Mouse (Mus musculus): ENCODE data around the gene Gtf3c5.

Gene Gtf3c5

DNA sequence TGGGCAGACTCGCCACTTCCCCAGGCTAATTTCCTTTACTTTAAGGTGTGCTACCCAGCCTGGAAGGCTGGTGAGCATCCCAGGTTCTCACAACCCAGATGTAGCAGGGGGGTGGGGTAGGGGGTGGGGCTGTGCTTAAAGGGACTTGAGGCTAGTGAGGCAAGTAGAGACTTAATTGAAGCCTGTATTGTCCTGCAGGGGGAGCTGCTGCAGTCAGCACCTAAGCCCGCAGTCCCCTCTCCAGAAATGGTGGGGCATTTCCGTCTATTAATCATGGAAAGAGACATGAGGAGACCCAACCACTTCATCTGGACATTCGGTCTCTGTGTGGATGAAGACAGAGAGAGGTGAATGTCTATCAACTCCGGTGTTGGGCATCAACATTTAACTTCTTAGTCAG, 32.8 kb upstream of the Gtf3c5 start:
- CTCF ChIA-PET = interaction anchor here (0.6 to 4.1 kb wide), 36 partner anchors 9 to 1468 kb away, joined by 3 to 31 read pairs (median 5); partner anchors contain the start of genes Gtf3c5 (in 2 of the 4) and Tsc1 (in 2 of the 4)
- POLR2A ChIA-PET = interaction anchor here in 3 of 4 experiments (0.7 to 2.5 kb wide), 8 partner anchors 9 to 34 kb away, joined by 3 to 9 read pairs (median 6); partner anchors contain the start of gene Gtf3c5 (in 2 of the 3)

DNA sequence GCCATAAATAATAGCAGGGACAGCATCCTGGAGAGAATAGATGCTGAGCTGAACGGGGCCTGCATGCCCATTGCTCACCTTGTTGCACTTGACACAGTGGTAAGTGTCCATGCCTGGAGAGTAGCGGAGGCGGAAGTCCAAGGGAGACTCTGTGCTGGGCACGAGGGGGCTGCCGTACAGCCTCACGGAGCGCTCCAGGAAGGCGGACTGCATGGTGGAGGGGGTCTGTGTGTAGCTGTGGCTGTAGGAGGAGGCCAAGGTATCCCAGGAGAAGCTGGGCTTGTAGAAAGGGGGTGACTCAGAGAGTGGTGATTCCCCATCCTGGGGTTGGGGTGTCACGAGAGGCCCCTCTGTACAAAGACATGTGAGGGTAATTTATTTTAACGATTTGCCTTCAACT, 30.0 kb upstream of the Gtf3c5 start:
- POLR2A ChIA-PET = interaction anchor here in 3 of 4 experiments (0.6 to 3.4 kb wide), 6 partner anchors 17 to 510 kb away, joined by 3 to 16 read pairs (median 6); partner anchors contain the start of genes Tsc1 (in 2 of the 3) and Gtf3c5 (in 1 of the 3)
- CTCF ChIA-PET = interaction anchor here in 3 of 4 experiments (0.8 to 2.7 kb wide), 5 partner anchors 8 to 14 kb away, joined by 3 to 15 read pairs (median 4); partner anchors contain the start of gene Gfi1b (in 2 of the 3)

DNA sequence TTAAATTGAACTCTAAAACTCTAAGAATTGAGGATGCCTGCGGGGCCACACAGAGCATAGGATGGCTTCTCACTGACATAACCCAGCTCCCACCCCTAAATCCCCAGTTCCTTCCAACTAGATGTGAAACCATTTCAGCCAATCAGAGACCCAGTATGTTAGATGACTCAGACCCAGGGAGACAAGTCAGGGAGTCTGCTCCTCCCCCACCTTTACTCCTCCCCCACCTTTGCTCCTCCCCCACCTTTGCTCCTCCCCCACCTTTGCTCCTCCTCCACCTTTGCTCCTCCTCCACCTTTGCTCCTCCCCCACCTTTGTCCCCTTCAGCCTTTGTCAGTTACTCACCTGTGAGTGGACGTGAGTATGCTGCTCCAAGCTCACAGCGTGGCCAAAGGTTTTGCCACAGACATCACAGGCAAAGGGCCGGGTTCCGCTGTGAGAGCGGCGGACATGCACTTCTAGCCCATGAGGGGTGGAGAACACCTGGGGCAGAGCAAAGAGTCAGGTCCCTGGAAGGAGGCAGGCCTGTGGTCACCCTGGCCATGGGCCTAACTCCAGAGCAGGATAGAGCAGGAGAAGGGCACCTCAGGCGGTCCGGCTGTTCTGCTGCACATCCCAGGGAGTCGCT, 29.0 kb upstream of the Gtf3c5 start:
- ChIA-PET CTCF (interaction anchor here (0.6 to 2.7 kb wide), 13 partner anchors 9 to 431 kb away, joined by 3 to 15 read pairs (median 3); partner anchors contain the start of genes Gfi1b (in 2 of the 4) and Gtf3c5 (in 1 of the 4)), POLR2A (interaction anchor here (0.6 to 3.4 kb wide), 15 partner anchors 15 to 1018 kb away, joined by 3 to 16 read pairs (median 5); partner anchors contain the start of genes Gtf3c5 (in 2 of the 4), Tsc1 (in 2 of the 4), Ddx31 (in 1 of the 4) and Gm10134 (in 1 of the 4))

DNA sequence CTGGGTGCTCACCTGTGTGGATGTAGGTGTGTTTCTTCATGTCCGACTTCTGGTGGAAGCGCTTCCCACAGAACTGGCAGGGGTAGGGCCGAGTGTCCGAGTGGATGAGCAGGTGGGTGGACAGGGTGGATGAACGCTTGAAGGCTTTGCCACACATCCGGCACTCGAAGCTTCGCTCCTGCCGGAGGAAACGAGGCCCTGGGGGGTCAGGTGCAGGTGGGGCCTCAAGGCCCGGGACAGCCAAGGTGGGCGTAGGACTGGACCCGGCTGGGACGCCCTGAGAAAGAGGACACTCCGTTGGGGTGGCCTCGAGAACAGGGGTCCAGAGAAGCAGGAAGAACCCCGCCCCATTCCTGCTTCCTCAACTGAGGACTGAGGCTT, 27.8 kb upstream of the Gtf3c5 start:
- ChIA-PET POLR2A (interaction anchor here in 3 of 4 experiments (1.1 to 3.4 kb wide), 5 partner anchors 29 to 228 kb away, joined by 3 to 16 read pairs (median 9); partner anchors contain the start of genes Tsc1 (in 2 of the 3), Ddx31 (in 1 of the 3), Gtf3c4 (in 1 of the 3) and Gtf3c5 (in 1 of the 3)), CTCF (interaction anchor here in 3 of 4 experiments (0.9 to 2.7 kb wide), 7 partner anchors 10 to 33 kb away, joined by 3 to 15 read pairs (median 4); partner anchors contain the start of gene Gfi1b (in 2 of the 3))

DNA sequence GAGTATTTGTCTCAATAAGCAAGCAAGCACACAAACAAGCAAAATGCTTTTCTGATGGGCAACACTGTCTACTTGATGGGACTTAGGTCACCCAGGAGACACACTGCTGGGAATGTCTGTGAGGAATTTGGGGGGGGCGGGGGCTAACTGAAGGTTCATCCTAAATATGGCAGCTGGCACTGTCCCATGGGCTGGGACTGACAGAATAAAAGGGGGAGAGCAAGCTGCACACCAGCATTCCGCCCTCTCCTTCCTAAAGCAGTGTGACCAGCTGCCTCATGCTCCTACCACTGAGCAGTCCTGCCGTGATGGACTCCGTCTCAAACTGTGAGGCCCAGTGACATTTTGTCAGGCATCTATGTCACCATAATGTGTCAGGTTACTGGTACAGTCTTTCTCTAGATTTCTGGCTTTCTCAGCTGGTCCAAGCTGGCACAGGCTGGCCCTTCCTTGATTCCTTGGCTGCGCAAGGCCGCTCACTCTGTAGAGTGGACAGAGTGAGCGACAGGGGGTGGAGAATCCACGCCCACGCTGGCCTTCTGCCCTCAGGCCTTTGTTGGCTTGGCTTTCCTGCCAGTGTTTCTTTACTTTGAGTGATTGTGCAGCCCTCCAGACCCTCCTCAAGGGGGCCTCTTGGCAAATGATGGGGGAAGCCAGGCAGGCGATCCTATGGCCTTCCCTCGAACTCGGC, 27.3 kb upstream of the Gtf3c5 start:
- ChIA-PET CTCF (interaction anchor here in 3 of 4 experiments (0.7 to 2.7 kb wide), 6 partner anchors 11 to 33 kb away, joined by 3 to 15 read pairs (median 4); partner anchors contain the start of gene Gfi1b (in 2 of the 3)), POLR2A (interaction anchor here in 2 of 4 experiments (0.7 to 3.4 kb wide), 7 partner anchors 9 to 229 kb away, joined by 3 to 16 read pairs (median 5); partner anchors contain the start of genes Gtf3c5 (in 2 of the 2), Ddx31 (in 1 of the 2), Gm10134 (in 1 of the 2) and Gtf3c4 (in 1 of the 2))

DNA sequence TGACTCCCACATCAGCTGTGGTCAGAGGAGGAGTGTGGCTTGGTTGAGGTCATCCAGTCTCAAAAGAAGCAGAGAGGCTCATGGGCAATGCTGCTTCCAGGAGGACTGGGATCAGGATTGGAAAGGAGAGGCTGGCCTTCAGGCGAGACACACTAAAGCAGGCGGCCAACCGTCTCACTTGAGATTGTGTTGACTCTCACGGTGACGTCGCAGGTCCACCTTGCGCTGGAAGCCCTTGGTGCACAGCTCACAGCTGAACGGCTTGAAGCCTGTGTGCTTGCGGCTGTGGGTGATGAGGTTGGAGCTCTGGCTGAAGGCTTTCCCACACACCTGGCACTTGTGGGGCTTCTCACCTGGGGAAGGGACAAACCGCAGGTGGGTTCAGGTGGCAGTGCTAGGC, 26.3 kb upstream of the Gtf3c5 start:
- POLR2A ChIA-PET = interaction anchor here in 1 of 4 experiments (0.9 to 1.9 kb wide), 4 partner anchors 26 to 104 kb away, joined by 3 to 5 read pairs (median 4); partner anchors contain the start of genes Gm10134 and Gtf3c5
- CTCF ChIA-PET = interaction anchor here in 2 of 4 experiments (1.0 to 1.2 kb wide), 2 partner anchors 13 kb away, joined by 3 read pairs; no protein-coding TSS in a partner anchor

DNA sequence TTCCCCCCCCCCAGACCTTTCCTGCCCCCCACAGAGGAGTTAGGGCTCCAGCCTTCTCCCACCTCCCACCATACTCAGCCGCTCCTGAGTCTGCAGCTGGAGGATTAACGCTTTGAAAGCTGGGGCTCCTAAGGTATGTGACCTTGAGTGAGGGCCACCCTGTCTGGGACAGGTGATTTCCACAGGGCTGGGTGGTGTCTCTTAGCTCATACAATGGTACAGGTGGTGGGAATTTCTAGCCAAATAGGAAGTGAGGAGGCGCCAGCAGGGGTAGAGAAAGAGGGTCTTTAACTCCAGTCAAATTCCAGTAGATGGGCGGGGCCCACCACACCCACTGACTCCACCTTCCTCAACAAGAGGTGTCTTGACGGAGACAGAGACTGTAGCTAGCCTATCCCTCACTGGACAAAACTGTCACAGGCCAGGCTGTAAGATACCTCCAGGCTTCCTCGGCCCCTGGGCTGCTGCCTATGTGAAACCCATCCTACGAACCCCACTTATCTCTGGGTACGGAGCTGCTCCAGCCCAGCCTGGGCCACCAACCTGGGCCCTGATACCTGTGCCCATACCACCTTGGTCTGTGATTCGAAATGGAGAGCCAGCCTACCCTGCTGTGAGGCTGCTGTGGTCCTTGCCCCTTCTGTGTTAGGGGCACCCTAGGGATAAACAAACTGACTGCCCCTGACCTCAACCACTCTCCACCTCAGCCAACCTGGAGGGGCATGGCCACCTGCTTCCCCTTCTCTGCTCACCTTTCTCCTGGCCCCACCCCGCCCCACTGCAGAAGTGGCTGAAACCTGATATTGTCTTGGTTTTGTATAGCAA, 24.0 kb upstream of the Gtf3c5 start:
- ChIA-PET CTCF (interaction anchor here (0.5 to 2.9 kb wide), 39 partner anchors 9 to 1723 kb away, joined by 3 to 31 read pairs (median 4); partner anchors contain the start of genes Gfi1b (in 2 of the 4), Gtf3c5 (in 1 of the 4) and Ppp1r26 (in 1 of the 4)), POLR2A (interaction anchor here (0.6 to 2.4 kb wide), 27 partner anchors 8 to 1024 kb away, joined by 3 to 12 read pairs (median 5); partner anchors contain the start of genes Gtf3c5 (in 3 of the 4), Tsc1 (in 3 of the 4) and Gfi1b (in 1 of the 4))

DNA sequence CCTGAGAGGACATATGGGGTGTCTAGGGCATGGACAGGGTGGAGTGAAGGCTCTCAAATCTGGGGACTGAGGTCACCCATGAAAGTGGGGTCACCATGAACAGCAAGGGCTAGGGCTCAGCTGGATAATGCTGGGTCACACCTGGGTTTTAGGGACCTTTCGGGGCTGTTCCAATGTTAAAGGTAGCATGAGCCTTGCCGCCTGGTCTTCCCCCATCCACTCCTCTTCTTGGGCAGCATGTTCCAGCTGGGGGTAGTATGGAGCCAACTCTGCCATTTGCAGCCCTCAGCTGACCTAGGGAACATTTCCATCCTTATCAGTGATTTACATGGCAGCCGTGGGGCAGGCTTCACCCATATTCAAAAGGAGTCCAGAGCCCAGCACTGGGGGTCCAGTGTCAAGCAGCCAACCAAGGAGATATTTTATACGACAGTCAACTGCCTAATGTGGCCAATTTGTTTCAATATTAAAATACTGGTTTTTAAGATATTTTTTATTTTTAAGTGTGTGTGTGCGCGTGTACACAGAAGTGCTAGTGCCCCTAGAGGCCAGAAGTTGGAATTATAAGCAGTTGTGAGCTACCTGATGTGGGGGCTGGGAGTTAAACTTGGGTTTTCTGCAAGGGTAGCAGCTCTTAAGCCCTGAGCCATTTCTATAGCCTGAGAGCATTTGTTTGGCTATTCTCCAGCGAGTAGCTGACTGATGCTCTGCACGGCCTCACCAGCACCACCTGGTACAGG, 23.2 kb upstream of the Gtf3c5 start:
- CTCF ChIA-PET = interaction anchor here (0.5 to 2.9 kb wide), 41 partner anchors 9 to 1722 kb away, joined by 3 to 31 read pairs (median 4); partner anchors contain the start of genes Gfi1b (in 2 of the 4), Gtf3c5 (in 1 of the 4) and Ppp1r26 (in 1 of the 4)

DNA sequence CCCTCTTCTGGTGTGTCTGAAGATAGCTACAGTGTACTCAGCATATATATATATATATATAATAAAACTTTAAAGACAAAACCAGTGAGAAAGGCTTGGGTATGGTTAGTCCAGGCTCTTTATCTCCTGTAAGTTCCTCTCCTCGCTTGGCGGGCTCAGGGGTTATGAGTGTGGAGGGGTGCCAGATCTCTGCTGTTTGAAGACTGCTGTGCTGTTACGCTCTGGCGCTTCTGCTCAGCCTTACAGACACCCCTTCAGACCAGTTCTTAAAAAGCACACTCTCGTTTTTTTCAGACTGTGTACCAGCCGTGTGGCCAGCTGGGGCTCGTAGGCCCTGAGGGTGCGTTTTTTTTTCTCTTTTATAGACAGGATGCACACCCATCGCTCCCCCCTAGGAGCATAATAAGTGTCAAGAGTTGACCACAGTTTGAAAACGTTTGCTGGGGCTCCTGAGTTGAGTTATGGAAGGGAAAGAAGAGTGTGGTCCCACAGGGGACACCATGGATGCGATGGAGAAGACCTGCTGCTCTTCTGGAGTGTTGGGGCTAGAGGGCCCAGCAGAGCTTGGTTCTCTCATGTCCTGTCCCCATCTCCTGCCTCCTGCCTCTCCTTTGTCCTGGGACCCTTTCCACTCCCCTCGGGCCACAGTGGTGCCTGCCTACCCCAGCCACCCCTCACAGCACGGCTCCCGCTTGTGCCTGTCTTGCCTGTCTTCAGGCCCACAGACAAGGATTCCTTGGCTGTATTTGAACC, 22.4 kb upstream of the Gtf3c5 start:
- ChIA-PET POLR2A (interaction anchor here in 2 of 4 experiments (0.9 to 1.9 kb wide), 3 partner anchors 8 to 356 kb away, joined by 3 to 8 read pairs (median 4); no protein-coding TSS in a partner anchor), CTCF (interaction anchor here in 3 of 4 experiments (1.1 to 2.9 kb wide), 11 partner anchors 8 to 89 kb away, joined by 3 to 31 read pairs (median 7); no protein-coding TSS in a partner anchor)

More for the DNA sequence above, 23.2 kb upstream of the Gtf3c5 start:
- POLR2A ChIA-PET = interaction anchor here (0.6 to 2.4 kb wide), 29 partner anchors 9 to 1025 kb away, joined by 3 to 12 read pairs (median 4); partner anchors contain the start of genes Gtf3c5 (in 3 of the 4), Tsc1 (in 3 of the 4) and Gfi1b (in 1 of the 4)

DNA sequence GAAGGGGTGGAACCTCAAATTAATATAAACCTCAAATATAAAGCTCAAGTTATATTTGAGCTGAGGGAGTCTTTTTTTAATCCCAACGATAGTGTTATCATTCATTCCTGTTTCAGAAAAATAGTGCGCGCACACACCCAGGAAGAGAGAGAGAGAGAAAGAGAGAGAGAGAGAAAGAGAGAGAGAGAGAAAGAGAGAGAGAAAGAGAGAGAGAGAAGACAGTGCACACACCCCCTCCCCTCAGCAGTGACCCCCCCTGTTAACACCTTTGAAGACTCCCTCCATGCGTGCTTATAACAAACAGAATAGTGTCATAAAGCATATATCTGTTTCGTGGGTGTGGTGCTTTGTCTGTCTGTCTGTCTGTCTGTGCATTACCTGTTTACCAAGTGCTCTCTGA, 20.0 kb upstream of the Gtf3c5 start:
- CTCF ChIA-PET = interaction anchor here in 2 of 4 experiments (0.7 to 2.0 kb wide), 3 partner anchors 10 to 143 kb away, joined by 3 to 6 read pairs (median 6); no protein-coding TSS in a partner anchor
- POLR2A ChIA-PET = interaction anchor here in 1 of 4 experiments (0.8 kb wide), 1 partner anchor 20 kb away, joined by 3 read pairs; the partner anchor contains the start of gene Gtf3c5

DNA sequence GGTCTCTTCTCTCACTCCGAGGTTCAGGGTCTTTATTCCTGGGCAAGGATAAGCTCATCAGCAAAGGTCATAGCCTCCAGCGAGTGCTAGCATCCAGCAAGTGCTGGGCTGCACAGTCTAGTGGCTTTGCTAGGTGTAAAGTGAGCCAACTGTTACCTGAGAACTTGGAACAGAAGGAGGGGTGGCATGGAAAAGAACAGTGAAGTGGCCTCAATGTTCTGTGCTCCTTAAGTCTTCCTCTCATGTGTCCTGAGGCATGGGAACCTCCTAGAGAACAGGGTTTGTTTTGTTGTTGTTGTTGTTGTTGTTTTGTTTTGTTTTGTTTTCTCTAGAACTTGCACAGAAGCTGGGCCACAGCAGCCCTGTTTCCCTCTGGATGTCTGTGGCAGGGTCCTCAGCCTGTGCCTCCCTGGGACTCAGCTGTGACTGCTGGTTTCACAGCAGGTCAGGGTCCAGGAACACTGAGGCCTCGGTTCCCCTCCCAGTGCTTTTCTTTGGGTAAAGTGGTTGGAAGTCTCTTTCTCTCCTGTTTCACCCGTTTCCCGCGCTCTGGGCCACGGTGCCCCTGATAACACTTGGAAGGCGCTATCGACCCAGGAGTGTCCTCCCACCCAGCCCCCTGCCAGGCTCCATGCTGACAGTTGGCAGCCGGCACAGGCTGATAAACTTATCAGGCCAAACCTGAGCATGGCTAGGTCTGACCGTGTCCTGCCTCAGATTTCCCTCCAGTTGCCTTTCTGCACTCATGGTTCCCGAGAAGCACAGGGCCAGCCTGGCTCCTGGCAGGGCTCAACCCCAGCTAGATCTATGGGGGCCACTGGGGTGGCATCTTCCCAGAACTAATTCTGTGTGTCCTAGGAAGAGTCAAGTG, 18.4 kb upstream of the Gtf3c5 start:
- POLR2A ChIA-PET = interaction anchor here in 2 of 4 experiments (0.6 to 1.2 kb wide), 5 partner anchors 8 to 1603 kb away, joined by 3 to 6 read pairs (median 3); partner anchors contain the start of gene Gtf3c5 (in 1 of the 2)
- CTCF ChIA-PET = interaction anchor here (0.5 to 1.9 kb wide), 8 partner anchors 9 to 1989 kb away, joined by 3 to 13 read pairs (median 6); no protein-coding TSS in a partner anchor

DNA sequence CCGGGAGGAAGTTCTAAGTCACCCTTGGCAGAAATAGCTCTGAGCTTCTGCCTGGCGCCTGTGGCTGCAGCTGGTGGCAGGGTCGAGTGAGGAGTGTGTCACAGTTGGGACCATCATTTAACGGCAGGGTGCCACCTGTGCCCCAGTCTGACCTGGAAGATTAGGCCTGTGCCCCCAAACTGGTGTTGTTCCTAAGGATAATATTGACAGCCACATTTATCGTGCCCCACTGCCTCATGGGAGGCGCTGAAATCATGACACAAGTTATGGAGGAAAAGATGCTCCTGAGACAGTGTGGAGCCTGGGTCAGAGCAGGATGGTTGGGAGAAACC, 16.0 kb upstream of the Gtf3c5 start:
- CTCF ChIA-PET = interaction anchor here in 3 of 4 experiments (0.6 to 3.3 kb wide), 9 partner anchors 7 to 1152 kb away, joined by 3 to 21 read pairs (median 8); partner anchors contain the start of gene Gfi1b (in 1 of the 3)
- POLR2A ChIA-PET = interaction anchor here in 2 of 4 experiments (0.8 to 3.2 kb wide), 2 partner anchors 16 kb away, joined by 3 to 18 read pairs; partner anchors contain the start of gene Gtf3c5 (in 2 of the 2)

DNA sequence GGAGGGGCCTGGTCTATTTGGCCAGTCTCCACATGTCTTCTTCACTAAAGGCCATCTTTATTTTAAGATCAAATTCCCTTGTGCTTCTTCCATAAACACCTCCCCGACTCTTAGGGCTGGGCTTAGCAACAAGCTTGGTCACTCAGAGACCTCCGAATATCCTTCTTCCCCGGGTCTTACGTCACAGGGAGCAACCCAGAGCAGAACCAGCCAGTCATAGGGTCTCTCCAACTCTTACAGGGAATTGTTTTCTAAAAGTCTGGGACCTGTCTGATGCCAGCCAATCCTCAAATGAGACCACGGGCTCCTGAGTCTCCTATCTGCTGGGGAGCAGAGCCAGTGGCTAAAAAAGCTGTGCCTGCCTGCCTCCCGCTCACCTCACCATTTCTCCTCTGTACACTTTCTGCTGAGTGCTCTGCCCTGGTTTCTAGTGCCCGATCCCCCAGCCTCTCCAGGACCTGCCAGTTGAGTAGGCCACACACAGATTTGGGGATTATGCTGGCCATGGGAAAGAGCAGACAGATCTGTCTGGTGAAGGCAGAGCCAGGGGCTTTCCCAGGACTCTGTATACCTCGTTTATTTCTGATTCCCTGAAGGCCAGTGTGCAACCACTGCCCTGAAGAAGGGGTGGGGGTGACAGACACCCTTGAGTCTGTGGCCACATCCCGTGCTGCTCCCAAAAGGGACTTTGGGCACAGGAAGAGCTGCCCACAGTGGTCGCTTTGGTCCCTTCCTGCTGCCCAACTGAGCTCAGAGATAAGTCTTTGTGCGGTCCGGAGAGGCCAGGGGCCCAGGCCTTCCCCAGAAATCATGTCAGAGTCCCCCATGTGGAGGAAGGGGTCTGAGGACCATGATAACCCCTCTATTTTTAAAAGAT, 15.4 kb upstream of the Gtf3c5 start:
- ChIA-PET CTCF (interaction anchor here in 3 of 4 experiments (0.6 to 3.3 kb wide), 16 partner anchors 8 to 1152 kb away, joined by 3 to 24 read pairs (median 8); partner anchors contain the start of genes Gfi1b (in 3 of the 3) and Gtf3c5 (in 1 of the 3)), POLR2A (interaction anchor here in 2 of 4 experiments (0.5 to 3.2 kb wide), 8 partner anchors 8 to 384 kb away, joined by 3 to 18 read pairs (median 4); partner anchors contain the start of genes Gtf3c5 (in 2 of the 2), Gfi1b (in 1 of the 2) and Tsc1 (in 1 of the 2))

All from embryonic stem cell, embryonic (primary cell).